Mouse (Mus musculus): ENCODE measurements around the gene Tm7sf2. TPM values are rescaled to one million over a fixed set of nuclear protein-coding genes. Genes with fewer than 3 reads are reported as not detected.

Gene Tm7sf2
- polyA plus RNA-seq (2014; fragmentation: Illumina TruSeq; extraction: RNeasy Lipid Tissue Mini Kit (QIAGEN cat#74804); ENCODE audit: low read depth, low replicate concordance): 6.3 TPM

DNA sequence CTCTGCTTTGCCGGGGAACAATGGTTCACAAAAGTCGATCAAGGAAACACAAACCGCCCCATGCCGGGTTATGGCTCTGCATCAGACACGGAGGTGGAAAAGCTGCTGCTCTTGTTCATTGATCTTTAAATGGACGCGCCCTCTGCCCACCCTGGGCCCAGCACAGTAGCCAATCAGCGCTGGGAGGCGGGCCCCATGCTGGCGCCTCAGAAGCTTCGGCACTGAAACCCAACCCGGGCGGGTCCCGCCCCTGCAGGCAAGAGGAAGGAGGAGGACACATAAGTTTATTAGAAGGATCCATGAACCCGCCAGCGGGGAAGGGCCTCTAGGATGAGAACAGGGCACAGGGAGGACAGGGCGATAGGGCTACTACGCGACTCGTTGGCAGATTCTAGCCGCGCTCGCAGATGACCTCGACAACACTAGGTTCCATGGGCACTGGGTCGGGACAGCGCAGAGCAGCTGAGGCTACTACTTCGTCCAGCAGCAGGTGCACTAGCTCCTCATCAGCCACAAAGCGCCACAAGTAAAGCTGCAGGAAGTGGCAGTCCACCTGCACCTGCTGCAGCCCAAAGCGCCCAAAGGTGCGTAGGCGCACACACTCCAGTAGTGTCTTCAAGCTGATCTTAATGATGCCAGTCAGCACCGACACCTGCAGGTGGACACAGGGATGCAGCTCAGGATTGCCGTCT is at the start of gene Tm7sf2:
Tm7sf2 (minus strand) TSS at position 650 of the 692 bp plus-strand sequence.

DNA sequence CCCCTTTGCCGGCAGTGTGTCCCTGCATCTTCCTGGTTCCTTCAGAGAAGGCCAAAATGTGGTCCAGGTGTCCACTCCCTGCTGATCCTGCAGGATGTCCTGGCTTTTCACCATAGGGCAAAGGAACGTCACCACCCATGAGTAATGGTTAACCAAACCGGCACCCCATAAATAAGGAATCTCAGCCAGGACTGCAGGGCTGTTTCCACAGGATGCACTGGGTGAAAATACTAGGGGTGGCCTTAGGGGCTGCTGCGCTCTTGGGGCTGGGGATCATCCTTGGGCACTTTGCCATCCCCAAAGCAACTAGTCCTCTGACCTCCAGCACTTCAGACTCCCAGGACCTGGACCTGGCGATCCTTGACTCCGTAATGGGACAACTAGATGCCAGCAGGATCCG is 37.4 kb upstream of the Tm7sf2 start, which contains the start of gene Naaladl1:
Naaladl1 (plus strand) TSS at position 197 of the 400 bp plus-strand sequence.

DNA sequence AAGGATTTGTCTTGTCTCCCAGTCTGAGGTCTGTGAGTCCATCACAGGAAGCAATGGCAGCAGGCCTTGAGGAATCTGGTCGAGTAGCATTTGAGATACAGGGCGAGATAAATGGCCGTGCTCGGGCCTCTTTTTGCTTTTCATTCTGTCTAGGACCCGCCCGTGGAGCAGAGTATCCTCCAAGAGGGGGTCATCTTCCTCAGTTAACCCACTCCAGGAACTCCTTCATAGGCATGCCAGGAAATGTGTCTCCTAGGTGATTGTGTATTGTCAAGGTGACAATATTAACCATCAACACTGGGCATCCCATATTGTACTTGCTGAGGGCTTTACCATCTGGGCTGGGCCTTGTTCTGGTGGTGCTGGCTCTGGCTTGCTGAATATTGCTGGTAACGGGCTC is 25.9 kb upstream of the Tm7sf2 start, which contains the start of gene AC131692.1:
AC131692.1 (plus strand) TSS at position 301 of the 400 bp plus-strand sequence.

DNA sequence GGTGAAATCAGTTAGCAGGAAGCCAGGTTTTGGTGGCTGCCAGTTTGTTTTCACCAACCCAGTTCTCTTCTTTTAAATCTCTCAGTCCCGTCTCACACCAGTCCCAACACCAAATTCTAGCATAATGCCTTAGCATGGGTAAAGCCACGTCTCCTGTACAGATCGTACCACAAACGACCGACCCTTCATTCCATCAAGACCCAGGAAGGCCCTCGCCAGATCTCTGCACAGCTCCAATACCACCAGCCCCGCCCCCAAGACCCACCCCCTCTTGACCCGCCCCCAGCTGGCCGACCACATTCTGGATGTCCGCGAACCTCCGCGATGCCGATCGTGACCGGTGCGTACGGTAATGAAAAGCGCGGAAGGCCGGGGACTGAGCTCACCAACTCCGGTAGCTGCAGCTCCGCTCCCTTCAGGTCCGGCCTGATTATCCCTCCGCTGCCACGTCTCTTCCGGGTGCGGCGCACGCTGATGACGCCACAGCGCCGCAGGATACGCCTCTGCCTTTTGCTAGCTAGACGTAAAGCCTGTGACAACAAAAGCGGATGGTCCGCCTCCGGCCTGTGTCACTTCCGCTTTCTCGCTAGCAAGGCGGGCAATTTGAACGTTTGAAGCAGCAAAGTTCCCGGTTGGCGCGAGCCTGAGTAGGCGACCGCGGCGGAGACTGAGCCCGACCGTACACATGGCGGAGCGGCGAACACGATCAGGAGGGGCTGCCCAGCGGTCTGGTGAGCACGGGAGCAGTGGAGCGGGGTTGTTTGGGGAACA is 16.5 kb upstream of the Tm7sf2 start, which contains the start of the genes Zfpl1 and Cdca5:
Zfpl1 (minus strand) TSS at position 479 of the 771 bp plus-strand sequence.
Cdca5 (plus strand) TSS at position 506 of the 771 bp plus-strand sequence.

DNA sequence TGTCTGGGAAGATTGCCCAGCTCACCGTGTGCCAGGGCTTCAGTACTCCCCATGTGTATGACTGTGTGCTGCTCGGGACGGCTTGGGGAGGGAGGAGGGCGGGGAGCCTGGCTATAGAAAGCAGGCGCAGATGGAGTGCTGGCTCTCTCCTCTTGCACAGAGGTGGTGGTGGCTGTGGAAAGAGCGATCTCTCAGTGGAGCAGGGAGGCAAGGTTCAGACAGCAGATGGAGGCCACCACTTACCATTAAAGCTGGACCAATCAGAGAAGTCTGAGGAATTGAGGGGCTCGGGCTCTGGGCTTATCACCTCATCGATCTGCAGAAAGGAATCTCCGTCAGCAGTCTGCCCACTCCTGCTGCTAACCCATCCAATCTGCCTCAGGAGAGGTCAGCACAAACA is 14.0 kb upstream of the Tm7sf2 start, which contains the start of gene Gm28374:
Gm28374 (minus strand) TSS at position 101 of the 400 bp plus-strand sequence.

DNA sequence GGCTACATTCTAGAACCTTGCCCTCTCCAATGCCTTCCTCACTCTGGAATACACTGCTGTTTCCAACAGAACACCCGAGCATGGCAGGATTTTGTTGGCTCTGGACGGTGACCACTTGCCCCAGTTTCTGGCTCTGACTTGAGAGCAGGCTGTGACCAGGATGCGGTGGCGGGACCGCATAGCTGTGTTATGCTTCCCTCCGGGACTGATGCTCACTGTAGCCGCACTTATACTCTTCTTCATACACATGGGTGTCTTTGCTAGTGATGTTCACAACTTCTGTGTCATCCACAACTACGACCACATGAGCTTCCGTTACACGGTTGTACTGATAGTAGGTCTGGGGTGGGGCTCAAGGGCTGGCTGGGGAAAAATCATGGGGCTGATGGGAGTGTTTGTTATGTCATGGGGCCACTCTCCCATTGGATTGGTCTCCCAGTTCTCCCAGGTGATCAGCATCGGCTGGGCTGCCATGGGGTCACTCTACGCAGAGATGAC is 11.9 kb upstream of the Tm7sf2 start, which contains the start of gene Tmem262:
Tmem262 (plus strand) TSS at position 51 of the 498 bp plus-strand sequence.

DNA sequence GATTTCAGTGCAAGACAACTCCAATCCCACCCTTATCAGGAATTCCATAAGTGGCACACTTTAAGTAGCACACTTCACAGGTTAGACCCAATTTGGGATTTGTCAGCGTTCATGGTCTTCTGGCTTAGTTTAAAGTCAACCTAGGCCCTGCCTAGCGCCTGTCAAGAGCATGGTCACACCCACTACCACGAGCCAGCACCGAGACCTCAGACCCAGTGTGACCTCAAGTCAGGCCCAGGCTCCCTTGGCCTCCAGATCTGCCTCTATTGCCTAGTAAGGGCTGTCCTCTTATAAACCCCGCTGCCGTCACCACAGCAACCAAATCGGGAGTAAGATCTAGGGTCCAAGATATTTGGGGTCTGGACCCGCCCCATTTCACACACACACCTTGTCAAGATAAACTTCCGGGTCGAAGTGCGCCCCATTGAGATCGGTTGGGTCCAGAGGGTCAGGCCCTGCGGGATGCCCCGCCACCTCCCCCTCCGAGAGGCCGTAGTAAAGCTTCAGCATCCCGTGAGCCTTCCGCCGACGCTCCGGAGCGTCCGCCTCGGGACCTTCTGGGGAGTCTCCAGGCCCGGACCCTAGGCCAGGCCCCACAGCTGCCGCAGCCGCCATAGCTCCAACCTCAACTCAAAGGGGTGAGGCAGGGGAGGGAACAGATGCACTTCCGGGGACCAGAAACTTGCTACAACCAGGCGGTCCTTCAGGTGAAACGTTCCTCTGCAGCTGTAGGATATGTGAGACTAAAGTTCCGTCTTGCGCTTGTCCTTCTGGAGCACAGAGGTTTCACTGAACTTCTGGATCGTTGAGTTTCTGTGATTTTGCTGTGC is 8.6 kb upstream of the Tm7sf2 start, which contains the start of gene Vps51:
Vps51 (minus strand) TSS at position 668 of the 830 bp plus-strand sequence.

DNA sequence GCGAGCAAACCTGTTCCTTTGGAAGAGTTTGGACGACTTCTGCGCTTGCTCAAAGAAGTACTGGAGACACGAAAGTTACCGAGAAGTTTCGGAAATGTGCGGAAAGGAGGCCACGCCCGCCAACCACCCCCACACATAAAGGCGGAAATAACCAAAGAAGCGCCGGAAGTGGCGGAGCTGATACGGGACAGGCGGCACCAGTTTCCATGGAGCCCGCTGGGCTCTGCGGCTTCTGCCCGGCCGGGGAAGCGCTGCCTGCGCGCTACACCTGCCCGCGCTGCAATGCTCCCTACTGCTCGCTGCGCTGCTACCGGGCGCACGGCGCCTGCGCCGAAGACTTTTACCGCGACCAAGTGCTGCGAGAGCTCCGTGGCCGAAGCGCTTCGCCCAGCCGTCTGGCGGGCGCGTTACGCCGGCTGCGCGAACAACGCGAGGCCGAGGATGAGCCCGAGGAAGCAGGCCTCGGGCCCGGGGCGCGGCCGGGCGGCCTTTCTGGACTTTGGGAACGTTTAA is 7.1 kb downstream of the Tm7sf2 start, which contains the start of gene Znhit2:
Znhit2 (plus strand) TSS at position 172 of the 513 bp plus-strand sequence.

DNA sequence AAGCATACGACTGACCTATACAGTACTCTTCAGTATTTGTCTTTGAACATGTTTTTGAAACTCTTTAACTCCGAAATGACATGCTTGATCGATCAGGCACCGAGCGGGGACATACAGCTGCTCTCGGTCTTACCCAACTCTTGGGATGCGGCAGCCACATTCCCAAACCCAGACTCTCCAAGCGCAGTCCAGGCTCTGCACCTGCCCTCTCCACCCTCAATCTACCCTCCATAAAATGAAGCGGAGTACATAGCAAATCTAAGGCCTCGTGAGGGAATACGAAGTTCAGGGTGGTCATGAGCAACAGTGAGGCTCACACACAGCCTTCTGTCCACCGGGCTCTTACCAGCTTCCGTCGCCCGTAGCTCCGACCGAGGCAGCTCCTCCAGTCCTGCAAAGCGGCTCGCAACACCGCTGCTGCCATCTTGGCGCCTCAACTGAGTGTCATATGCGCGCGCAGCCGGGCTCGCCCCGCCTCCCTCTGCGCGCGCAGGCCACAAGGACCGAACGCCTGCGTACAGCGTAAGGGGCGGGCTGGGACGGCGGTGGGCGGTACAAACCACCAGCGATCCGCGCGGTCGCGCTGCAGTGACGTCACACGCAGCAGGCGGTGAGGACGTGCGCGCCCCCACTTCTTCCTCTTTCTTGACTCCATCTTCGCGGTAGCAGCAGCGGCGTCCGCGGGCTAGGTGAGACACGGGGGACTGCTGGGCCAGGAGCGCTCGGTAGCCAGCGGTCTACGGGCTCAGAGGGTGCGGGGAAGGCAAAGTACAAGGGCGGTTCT is 10.7 kb downstream of the Tm7sf2 start, which contains the start of the genes Mrpl49 and Fau:
Mrpl49 (minus strand) TSS at position 473 of the 784 bp plus-strand sequence.
Fau (plus strand) TSS at position 532 of the 784 bp plus-strand sequence.

DNA sequence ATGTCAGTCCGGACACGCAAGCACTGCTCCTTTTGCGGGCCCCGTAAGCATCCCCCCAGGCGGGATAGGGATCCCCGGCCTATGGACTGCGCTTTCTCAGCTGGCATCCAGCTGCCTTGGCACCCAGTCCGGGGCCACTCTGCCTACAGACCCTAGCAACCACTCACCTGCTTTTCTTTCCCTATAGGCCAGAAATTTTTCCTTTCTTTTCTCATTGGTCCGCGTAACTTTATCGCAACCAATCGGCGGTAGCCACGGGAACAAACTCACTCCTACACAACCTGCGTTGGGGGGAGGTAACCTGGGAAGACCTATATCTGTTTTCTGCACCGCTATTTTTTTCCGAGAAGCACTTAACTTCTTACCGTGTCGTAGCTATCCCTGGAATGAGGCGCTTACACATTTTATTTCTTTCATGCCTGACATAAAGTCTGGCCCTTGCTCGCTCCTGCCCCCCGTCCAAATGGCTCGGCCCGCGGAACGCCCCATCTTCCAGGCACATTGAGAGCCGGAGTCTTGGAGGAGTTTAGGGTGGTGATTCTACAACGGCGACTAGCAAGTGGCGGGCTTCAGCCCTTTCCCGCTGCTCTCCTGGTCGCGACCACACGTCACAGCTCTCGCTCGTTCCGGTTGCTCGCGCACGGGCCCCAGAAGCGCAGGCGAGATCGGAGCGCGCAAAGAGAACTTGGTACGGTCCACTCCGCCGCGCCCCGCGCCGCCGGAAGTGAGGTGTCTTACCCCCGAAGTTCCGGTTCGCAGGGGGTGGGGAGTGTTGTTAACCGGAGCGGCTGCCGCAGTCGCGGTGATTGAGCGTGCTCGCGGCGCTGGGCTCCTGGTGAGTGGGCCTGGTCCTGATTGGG is 21.6 kb downstream of the Tm7sf2 start, which contains the start of gene Syvn1:
Syvn1 (plus strand) TSS at position 283 of the 860 bp plus-strand sequence.

DNA sequence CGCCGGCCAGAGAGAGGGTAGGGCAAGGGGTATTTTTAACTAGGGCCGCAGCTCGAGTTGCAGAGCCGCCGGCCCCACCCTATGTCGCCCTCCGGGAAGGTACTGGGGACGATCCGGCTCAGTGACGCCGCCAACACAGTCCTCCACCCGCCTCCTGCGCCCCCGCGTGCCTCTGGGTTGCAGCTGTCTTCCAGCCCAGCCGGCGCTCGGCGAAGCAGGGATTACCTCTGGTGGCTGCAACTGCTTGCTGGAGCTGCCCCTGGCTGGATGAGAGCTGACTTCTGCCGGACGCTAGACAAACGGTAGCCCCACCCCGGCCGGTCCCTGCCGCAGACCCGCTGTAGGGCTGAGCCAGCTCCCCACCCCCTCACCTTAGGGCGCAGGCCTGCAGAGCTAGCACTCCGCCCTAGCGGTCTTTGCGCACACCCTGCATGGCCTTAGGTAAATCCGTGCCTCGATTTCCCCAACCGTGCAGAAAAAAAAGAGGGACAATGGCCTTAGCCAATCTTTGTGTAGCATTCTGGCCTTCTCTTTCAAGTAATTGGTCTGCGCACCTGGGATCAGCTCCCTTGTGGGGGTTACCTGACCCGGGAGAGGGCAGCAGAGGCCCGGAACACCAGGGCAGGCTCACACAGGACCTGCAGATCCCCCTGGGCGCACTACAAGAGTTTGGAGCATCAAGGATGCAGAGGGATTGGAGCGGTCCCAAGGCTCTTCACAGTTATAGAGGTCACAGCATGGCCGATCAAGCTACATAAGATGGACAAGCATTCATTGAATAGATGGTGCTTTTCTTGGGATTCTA is 52.5 kb downstream of the Tm7sf2 start, which contains the start of gene Capn1:
Capn1 (minus strand) TSS at position 387 of the 805 bp plus-strand sequence.

Other genes with a start within 250 kb of the Tm7sf2 start
- 5.4 TPM for gene Frmd8, start 193.1 kb downstream of the Tm7sf2 start, polyA plus RNA-seq (2014; fragmentation: Illumina TruSeq; extraction: RNeasy Lipid Tissue Mini Kit (QIAGEN cat#74804); ENCODE audit: low read depth, low replicate concordance)
- gene Slc25a45, start 190.6 kb downstream of the Tm7sf2 start, polyA plus RNA-seq (2014; fragmentation: Illumina TruSeq; extraction: RNeasy Lipid Tissue Mini Kit (QIAGEN cat#74804); ENCODE audit: low read depth, low replicate concordance): 3.4 TPM
- 0.63 TPM for gene Tigd3, start 174.2 kb downstream of the Tm7sf2 start, polyA plus RNA-seq (2014; fragmentation: Illumina TruSeq; extraction: RNeasy Lipid Tissue Mini Kit (QIAGEN cat#74804); ENCODE audit: low read depth, low replicate concordance)
- 69.5 TPM for gene Dpf2, start 155.4 kb downstream of the Tm7sf2 start, polyA plus RNA-seq (2014; fragmentation: Illumina TruSeq; extraction: RNeasy Lipid Tissue Mini Kit (QIAGEN cat#74804); ENCODE audit: low read depth, low replicate concordance)
- gene Cdc42ep2, start 143.6 kb downstream of the Tm7sf2 start, polyA plus RNA-seq (2014; fragmentation: Illumina TruSeq; extraction: RNeasy Lipid Tissue Mini Kit (QIAGEN cat#74804); ENCODE audit: low read depth, low replicate concordance): 7.8 TPM
- gene Pola2, start 104.2 kb downstream of the Tm7sf2 start, polyA plus RNA-seq (2014; fragmentation: Illumina TruSeq; extraction: RNeasy Lipid Tissue Mini Kit (QIAGEN cat#74804); ENCODE audit: low read depth, low replicate concordance): 15.0 TPM
- gene Slc22a20, start 82.2 kb downstream of the Tm7sf2 start, polyA plus RNA-seq (2014; fragmentation: Illumina TruSeq; extraction: RNeasy Lipid Tissue Mini Kit (QIAGEN cat#74804); ENCODE audit: low read depth, low replicate concordance): not detected
- 16.4 TPM for gene Capn1, start 52.5 kb downstream of the Tm7sf2 start, polyA plus RNA-seq (2014; fragmentation: Illumina TruSeq; extraction: RNeasy Lipid Tissue Mini Kit (QIAGEN cat#74804); ENCODE audit: low read depth, low replicate concordance)
- 20.9 TPM for gene Syvn1, start 21.8 kb downstream of the Tm7sf2 start, polyA plus RNA-seq (2014; fragmentation: Illumina TruSeq; extraction: RNeasy Lipid Tissue Mini Kit (QIAGEN cat#74804); ENCODE audit: low read depth, low replicate concordance)
- 46.2 TPM for gene Mrpl49, start 10.6 kb downstream of the Tm7sf2 start, polyA plus RNA-seq (2014; fragmentation: Illumina TruSeq; extraction: RNeasy Lipid Tissue Mini Kit (QIAGEN cat#74804); ENCODE audit: low read depth, low replicate concordance)
- 507 TPM for gene Fau, start 10.5 kb downstream of the Tm7sf2 start, polyA plus RNA-seq (2014; fragmentation: Illumina TruSeq; extraction: RNeasy Lipid Tissue Mini Kit (QIAGEN cat#74804); ENCODE audit: low read depth, low replicate concordance)
- 8.5 TPM for gene Znhit2, start 7.2 kb downstream of the Tm7sf2 start, polyA plus RNA-seq (2014; fragmentation: Illumina TruSeq; extraction: RNeasy Lipid Tissue Mini Kit (QIAGEN cat#74804); ENCODE audit: low read depth, low replicate concordance)
- 20.9 TPM for gene Vps51, start 8.9 kb upstream of the Tm7sf2 start, polyA plus RNA-seq (2014; fragmentation: Illumina TruSeq; extraction: RNeasy Lipid Tissue Mini Kit (QIAGEN cat#74804); ENCODE audit: low read depth, low replicate concordance)
- not detected for gene Tmem262, start 11.7 kb upstream of the Tm7sf2 start, polyA plus RNA-seq (2014; fragmentation: Illumina TruSeq; extraction: RNeasy Lipid Tissue Mini Kit (QIAGEN cat#74804); ENCODE audit: low read depth, low replicate concordance)
- gene Gm28374, start 13.9 kb upstream of the Tm7sf2 start, polyA plus RNA-seq (2014; fragmentation: Illumina TruSeq; extraction: RNeasy Lipid Tissue Mini Kit (QIAGEN cat#74804); ENCODE audit: low read depth, low replicate concordance): not detected
- gene Zfpl1, start 16.6 kb upstream of the Tm7sf2 start, polyA plus RNA-seq (2014; fragmentation: Illumina TruSeq; extraction: RNeasy Lipid Tissue Mini Kit (QIAGEN cat#74804); ENCODE audit: low read depth, low replicate concordance): 21.3 TPM
- not detected for gene Cdca5, start 16.6 kb upstream of the Tm7sf2 start, polyA plus RNA-seq (2014; fragmentation: Illumina TruSeq; extraction: RNeasy Lipid Tissue Mini Kit (QIAGEN cat#74804); ENCODE audit: low read depth, low replicate concordance)
- not detected for gene AC131692.1, start 26.0 kb upstream of the Tm7sf2 start, polyA plus RNA-seq (2014; fragmentation: Illumina TruSeq; extraction: RNeasy Lipid Tissue Mini Kit (QIAGEN cat#74804); ENCODE audit: low read depth, low replicate concordance)
- gene Naaladl1, start 37.4 kb upstream of the Tm7sf2 start, polyA plus RNA-seq (2014; fragmentation: Illumina TruSeq; extraction: RNeasy Lipid Tissue Mini Kit (QIAGEN cat#74804); ENCODE audit: low read depth, low replicate concordance): not detected
- 10.2 TPM for gene Sac3d1, start 50.3 kb upstream of the Tm7sf2 start, polyA plus RNA-seq (2014; fragmentation: Illumina TruSeq; extraction: RNeasy Lipid Tissue Mini Kit (QIAGEN cat#74804); ENCODE audit: low read depth, low replicate concordance)
- gene Snx15, start 59.9 kb upstream of the Tm7sf2 start, polyA plus RNA-seq (2014; fragmentation: Illumina TruSeq; extraction: RNeasy Lipid Tissue Mini Kit (QIAGEN cat#74804); ENCODE audit: low read depth, low replicate concordance): 20.5 TPM
- gene Batf2, start 72.6 kb upstream of the Tm7sf2 start, polyA plus RNA-seq (2014; fragmentation: Illumina TruSeq; extraction: RNeasy Lipid Tissue Mini Kit (QIAGEN cat#74804); ENCODE audit: low read depth, low replicate concordance): 0.92 TPM
- gene Arl2, start 73.2 kb upstream of the Tm7sf2 start, polyA plus RNA-seq (2014; fragmentation: Illumina TruSeq; extraction: RNeasy Lipid Tissue Mini Kit (QIAGEN cat#74804); ENCODE audit: low read depth, low replicate concordance): 55.0 TPM
- not detected for gene Majin, start 116.0 kb upstream of the Tm7sf2 start, polyA plus RNA-seq (2014; fragmentation: Illumina TruSeq; extraction: RNeasy Lipid Tissue Mini Kit (QIAGEN cat#74804); ENCODE audit: low read depth, low replicate concordance)
- gene Gpha2, start 158.0 kb upstream of the Tm7sf2 start, polyA plus RNA-seq (2014; fragmentation: Illumina TruSeq; extraction: RNeasy Lipid Tissue Mini Kit (QIAGEN cat#74804); ENCODE audit: low read depth, low replicate concordance): not detected
- 33.6 TPM for gene Ppp2r5b, start 167.5 kb upstream of the Tm7sf2 start, polyA plus RNA-seq (2014; fragmentation: Illumina TruSeq; extraction: RNeasy Lipid Tissue Mini Kit (QIAGEN cat#74804); ENCODE audit: low read depth, low replicate concordance)
- gene Atg2a, start 173.3 kb upstream of the Tm7sf2 start, polyA plus RNA-seq (2014; fragmentation: Illumina TruSeq; extraction: RNeasy Lipid Tissue Mini Kit (QIAGEN cat#74804); ENCODE audit: low read depth, low replicate concordance): 15.8 TPM
- 57.4 TPM for gene Ehd1, start 208.4 kb upstream of the Tm7sf2 start, polyA plus RNA-seq (2014; fragmentation: Illumina TruSeq; extraction: RNeasy Lipid Tissue Mini Kit (QIAGEN cat#74804); ENCODE audit: low read depth, low replicate concordance)
- gene Cdc42bpg, start 238.1 kb upstream of the Tm7sf2 start, polyA plus RNA-seq (2014; fragmentation: Illumina TruSeq; extraction: RNeasy Lipid Tissue Mini Kit (QIAGEN cat#74804); ENCODE audit: low read depth, low replicate concordance): 12.6 TPM